Mouse (Mus musculus) ovary, postnatal 36 days (tissue): ENCODE results near the gene Sez6.

Source experiments
- DNase-seq: peaks from one replicate; pipeline ENCODE4 v3.0.0; 2022; ENCODE audit warnings: low spot score, mixed read lengths

Sez6 gene

GRCm38 (mm10) chr11:77906097-77906687 is 24.4 kb upstream of the Sez6 start:
- DNase-seq = no peak

- no peak for DNase-seq
Measured at GRCm38 (mm10) chr11:77906747-77907174, 23.8 kb upstream of the Sez6 start.

- no peak for DNase-seq
Measured at GRCm38 (mm10) chr11:77908468-77908867, 22.1 kb upstream of the Sez6 start.

DNA sequence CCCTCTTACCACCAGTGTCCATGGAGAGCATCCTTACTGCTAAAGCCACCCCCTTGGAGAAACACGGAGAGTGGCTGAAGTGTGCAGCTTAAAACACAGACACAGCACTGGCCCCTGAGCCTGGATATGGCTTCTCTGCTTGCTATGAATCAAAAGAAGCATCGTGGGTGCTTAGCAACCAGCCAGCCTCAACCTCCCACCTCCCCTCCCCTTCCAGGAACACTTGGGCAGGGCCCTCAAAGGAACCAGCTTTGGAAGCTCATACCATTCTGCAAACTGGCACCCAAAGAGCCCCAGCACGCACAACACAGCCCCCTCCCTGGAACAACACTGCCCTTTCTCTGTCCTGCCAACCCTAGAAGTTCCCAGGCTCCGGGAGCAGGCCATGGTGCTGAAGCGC is 21.2 kb upstream of the Sez6 start:
- DNase-seq = no peak

GRCm38 (mm10) chr11:77909776-77910175 is 20.8 kb upstream of the Sez6 start:
- no peak for DNase-seq

DNA sequence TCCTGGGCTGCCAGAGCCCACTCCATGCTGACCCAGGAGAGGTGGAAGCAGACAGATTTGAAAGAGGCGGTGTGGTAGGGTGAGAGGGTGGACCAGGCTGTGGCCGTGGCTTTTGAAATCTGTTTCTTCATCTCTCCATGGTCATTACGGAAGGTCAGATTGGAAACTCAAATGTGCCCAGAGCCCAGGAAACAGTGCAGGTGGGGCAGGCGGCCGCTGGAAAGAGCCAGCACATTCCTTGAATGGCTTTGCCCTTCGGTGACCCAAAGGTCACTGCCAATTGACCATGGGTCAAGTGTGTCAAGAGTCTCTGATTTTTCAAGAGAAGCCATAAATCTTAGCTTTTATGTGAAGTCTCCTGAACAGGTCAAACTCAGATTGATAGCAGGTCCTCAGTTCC is 17.1 kb upstream of the Sez6 start:
- DNase-seq = no peak

DNA sequence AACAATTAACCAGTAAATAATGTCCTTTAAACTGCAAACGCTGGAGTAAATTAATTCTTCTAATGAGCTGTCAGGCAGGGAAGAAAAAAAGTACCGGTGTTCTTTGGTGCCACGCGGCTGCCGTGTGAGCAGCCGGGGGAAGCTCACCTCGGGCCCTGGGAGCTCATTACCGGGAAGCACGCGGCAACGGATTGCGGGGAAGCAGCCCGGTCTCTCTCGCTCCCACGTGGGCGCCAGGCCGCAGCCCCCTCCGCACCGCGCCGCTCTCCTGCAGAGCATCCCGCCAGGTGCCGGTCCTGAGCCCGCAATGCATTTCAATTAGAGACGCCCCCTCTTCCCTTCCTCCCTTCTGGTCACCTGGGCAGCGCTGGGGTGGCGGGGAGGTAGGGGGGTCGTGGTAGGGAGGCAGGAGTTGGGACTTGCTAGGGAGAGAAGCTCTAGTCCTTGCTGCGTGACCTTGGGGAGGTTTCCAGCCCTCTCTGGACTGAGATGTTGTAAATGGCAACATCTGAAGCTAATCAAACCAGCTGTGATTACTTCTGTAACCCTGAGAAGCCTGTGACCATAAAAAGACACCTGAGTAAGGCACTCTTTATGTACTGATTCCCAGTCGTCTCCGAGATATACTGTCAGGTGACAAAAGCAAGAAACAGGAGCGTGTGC is 15.9 kb upstream of the Sez6 start:
- DNase-seq = no peak

GRCm38 (mm10) chr11:77916741-77917140 is 13.9 kb upstream of the Sez6 start:
- DNase-seq = no peak

- DNase-seq = no peak
Measured at GRCm38 (mm10) chr11:77917166-77917565, 13.4 kb upstream of the Sez6 start.

- no peak for DNase-seq
Measured at GRCm38 (mm10) chr11:77923285-77923684, 7.3 kb upstream of the Sez6 start.

- no peak for DNase-seq
Measured at GRCm38 (mm10) chr11:77925836-77926657, 4.6 kb upstream of the Sez6 start.

GRCm38 (mm10) chr11:77926666-77927065 is 3.9 kb upstream of the Sez6 start:
- no peak for DNase-seq

DNA sequence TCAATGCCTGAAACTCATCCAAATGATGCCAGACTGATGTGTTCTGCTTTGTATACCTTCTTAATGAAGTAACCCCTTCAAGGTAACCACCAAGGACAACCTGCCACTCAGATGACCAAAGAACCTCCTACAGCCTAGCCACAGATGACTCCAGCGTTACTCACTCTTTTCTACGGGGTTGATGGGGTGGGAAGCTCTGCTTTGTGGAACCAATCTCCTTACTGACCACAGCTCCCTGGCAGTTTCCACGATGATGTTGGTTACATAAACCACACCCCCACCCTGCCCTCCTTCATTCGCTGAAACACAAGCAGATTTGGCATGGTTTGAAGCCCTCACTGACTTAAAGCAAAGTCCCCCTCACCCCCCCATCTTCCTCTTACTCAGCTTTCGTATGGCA is 2.8 kb upstream of the Sez6 start:
- DNase-seq = no peak

DNA sequence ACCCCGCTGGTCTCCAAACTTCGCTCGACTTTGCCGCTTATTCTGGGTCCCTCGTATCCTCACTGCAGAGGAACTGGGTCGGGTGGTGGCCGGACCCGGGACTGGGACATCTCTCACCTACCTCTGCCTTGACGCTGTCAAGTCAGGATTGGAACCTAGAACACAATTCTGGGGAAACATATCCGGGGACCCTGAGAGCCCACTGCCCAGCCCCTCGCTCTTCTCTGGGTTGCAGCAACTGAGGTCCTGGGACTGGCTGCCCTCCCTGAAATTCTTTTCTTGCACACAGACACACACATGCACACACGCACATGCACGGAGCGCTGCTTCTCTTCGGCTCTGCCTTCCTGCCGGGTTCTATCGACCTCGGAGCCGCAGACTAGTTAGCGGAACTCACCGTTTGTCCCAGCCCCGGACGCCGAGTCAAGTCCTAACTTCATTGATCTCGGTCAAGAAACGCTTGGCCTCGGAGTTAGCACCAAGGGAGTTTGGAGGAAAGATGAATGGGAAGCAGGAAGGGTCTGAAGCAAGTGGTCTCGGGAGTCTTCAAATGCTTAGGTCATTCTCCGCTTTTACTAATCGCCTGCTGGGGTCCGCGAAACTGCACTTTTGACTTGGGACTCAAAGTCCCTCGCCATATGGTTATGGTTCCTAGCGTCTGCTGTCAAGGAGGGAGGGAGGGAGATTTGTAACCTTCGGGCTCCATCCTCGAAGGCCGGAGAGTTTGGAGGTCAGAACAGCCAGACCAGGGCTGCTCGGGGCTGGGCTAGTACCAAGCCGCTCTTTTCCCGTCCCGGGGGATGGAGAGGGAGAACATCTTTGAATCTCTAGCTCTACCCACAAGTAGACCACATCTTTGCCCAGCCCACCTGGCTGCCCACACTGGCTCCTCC is 1.2 kb downstream of the Sez6 start:
- DNase-seq = no peak

- no peak for DNase-seq
Measured at GRCm38 (mm10) chr11:77932576-77932975, 2.0 kb downstream of the Sez6 start.

DNA sequence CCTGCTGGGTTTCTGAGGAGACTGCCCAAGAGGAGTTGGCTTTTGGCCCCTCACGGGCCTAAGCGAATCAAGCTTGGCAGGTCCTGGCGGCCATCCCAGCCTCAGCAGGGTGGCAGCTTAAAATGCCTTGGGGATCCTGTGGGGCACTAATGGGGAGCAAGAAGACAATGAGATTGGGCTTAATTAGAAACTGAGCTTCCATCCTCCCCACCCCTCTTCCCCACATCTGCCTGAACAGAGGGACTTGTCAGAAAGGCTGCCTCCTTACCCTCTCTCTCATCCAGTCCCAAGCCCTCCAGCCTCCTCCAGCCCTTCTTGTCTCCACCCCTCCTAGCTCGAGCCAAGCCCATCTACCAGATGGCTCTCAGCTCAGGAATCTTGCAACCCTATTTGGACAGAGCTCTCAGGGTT is 3.5 kb downstream of the Sez6 start:
- DNase-seq = no peak

DNA sequence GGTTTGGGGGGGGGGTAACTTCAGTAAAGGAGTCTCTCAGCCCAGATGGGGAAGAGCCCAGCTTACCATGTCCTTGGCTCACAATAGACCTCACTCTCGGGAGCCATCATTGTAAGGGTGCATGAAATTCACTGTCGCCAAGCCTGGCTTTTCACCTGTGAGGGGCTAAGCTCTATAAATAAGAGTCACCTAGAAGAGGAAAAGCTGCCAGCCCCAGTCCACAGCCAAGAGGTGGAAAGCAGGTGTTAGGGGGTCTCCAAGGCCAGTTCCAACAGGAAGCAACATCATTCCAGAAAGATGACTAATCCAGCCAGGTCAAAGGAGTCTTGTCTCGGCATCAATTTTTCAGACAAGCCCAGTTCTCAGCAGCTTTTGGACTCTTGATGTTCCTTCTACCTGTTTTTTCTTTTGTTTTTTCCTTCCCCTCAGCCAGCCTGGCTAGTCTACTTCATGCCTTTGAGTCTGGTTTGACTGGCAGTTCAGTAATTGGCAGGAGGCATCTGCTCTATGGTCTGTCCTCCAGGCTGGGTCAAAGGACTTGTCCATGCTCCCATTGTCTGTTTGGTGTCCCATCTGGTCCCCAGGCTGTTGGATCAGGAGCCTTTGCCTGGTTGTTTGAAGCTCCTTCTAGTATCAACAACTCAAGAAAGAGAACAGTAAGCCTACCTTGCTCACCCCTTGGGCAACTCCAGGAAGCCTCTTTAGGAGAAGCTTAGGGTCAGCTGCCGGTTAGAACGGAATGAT is 4.1 kb downstream of the Sez6 start:
- DNase-seq = no peak

DNA sequence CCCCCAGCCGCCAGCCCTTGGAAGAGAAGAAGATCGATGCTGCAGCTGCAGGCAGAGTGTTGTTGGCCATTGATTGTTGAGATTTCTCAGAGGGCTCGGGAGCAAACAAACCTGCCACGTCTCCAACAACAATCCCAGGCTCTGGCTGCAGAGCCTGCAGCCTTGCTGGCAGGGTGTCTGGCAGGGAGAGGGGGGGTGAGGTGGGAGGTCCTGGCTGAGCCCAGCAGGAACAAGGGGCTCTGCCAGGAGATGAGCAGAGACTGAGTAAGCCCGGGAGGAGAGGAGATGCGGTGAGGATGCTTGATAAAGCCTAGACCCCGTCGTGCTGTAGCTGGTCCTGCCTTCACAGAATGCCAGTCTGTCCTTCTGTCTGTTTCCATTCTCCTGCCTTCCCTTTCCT is 6.2 kb downstream of the Sez6 start:
- DNase-seq = no peak

- no peak for DNase-seq
Measured at GRCm38 (mm10) chr11:77937649-77938410, 7.2 kb downstream of the Sez6 start.

- DNase-seq = no peak
Measured at GRCm38 (mm10) chr11:77942230-77942629, 11.6 kb downstream of the Sez6 start.

DNA sequence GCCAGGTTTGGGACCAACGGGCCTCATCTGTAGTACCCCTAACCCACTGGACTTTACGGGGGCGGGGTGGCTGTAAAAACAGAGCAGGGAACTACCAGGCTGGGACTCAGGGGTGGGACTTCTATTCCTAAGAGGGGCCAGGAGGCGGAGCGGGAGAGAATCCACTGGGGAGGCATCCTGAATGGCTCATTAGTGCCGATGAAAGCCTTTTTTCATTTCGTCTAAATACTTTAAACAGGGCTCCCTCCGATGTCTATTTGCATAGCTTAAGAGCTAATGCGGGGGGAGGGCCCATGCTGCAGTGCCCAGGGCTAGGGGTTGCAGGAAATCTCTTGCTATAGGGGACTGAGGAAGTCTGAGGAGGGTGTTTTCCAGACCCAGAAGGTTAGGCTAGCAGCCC is 17.3 kb downstream of the Sez6 start:
- DNase-seq = no peak
